Mouse (Mus musculus): ENCODE measurements around the gene Dclre1b. TPM values are rescaled to one million over a fixed set of nuclear protein-coding genes. Genes with fewer than 3 reads are reported as not detected.
"Not testable (repeated sequence)": the region's sequence is repeated elsewhere in the genome, so short reads cannot be mapped to it uniquely, and the experiment has no call there.

Gene Dclre1b
- total RNA-seq, 2 experiments from 2014 or later: 3.7 to 7.1 TPM

- no peak for DNase-seq
- intact Hi-C loops (cut with DNase I; ENCODE audit: low total_unique reads): no loop called here
Observed at GRCm38 (mm10) chr3:103829036-103829435, 19.8 kb upstream of the Dclre1b start.

- DNase-seq: no peak
- intact Hi-C loops (cut with DNase I; ENCODE audit: low total_unique reads): no loop called here
Observed at GRCm38 (mm10) chr3:103827548-103827947, 18.3 kb upstream of the Dclre1b start.

- intact Hi-C loops (cut with DNase I; ENCODE audit: low total_unique reads): loop anchor here (5.0 kb wide), 1 partner anchor 64 kb away; no protein-coding TSS in a partner anchor
- DNase-seq: no peak
Observed at GRCm38 (mm10) chr3:103810967-103811366, 1.7 kb upstream of the Dclre1b start.

DNA sequence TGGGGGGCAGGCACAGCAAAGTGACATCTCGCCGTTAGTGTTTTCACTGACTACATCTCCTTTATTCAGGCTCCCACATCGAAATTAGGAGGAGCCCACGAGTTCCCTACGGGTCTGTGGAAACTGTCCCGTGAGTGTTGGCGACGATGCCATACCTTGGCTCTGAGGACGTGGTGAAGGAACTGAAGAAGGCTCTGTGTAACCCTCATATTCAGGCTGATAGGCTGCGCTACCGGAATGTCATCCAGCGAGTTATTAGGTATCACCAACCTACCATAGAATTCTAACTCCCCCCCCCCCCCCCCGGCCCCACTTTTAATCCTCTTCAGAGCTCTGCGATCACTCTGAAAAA is 531 bp upstream of the Dclre1b start:
- intact Hi-C loops (cut with DNase I; ENCODE audit: low total_unique reads): loop anchor here (5.0 kb wide), 1 partner anchor 62 kb away; no protein-coding TSS in a partner anchor
- no peak for DNase-seq

- no peak for DNase-seq
- intact Hi-C loops (cut with DNase I; ENCODE audit: low total_unique reads): no loop called here
Observed at GRCm38 (mm10) chr3:103805671-103806070, 3.6 kb downstream of the Dclre1b start.

GRCm38 (mm10) chr3:103802861-103803260 is 6.4 kb downstream of the Dclre1b start:
- no peak for DNase-seq
- intact Hi-C loops (cut with DNase I; ENCODE audit: low total_unique reads): no loop called here

DNA sequence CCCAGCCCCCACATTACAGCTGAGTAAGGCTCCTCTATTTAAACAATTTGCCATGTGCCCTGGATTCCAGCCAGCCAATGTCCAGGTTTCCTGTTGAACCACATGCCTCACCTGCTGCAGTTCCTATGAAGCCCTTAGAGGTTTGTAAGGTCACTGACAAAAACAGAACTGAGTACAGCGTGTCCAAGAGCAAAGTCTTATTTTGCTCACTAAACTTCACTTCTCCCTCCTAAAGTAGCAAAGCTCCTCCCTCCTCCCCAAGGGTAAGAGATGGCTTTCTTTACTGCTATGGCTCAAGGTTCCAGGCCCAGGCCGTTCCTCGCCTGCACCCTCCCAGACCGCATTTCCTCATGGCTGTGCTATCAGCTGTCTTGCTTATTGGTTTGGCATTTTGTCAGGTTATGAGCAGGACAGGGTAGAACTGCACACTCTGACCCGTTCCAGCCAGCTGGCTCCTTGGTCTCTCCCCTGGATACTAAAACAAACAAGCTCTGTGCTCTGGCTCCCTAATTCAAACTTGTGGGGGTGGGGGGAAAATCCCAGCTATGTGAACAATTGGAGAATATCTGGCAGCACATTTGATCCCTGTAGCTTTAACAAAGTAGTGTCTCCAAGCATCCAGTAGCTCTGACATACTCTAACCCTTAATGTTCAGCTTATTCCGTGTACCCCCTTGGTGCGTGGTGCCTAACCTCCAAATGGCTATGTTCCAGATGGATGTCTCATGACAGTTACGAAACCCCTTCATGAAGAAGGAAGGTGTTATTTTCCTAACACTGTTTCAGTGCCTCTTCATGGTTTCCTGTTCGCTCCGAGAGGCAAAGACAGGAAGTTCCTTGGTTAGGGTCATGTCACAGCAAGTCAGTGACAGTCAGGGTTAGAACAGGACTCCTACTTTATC is 7.4 kb downstream of the Dclre1b start:
- DNase-seq: peak; percentile 76
- intact Hi-C loops (cut with DNase I; ENCODE audit: low total_unique reads): no loop called here

- intact Hi-C loops (cut with DNase I; ENCODE audit: low total_unique reads): no loop called here
- DNase-seq: no peak
Observed at GRCm38 (mm10) chr3:103799507-103799906, 9.7 kb downstream of the Dclre1b start.

DNA sequence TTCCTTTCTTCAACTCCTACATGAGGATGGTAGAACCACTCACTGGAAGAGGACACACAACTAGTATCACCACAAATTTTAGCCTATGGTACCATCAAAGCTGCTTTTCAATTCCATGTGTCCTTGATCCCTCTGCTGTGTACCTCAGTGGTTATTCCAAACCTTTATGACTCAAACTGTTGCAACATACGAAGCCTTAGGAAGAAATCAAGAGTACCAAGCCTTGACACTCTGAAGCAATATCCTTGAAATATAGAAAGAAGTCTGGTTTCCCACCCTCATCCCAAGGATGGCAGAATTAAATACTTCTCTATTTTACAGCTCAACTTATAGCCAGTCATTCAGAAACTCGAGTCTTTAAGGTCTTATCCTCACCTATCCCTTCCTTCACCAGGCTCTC is 12.9 kb downstream of the Dclre1b start:
- intact Hi-C loops (cut with DNase I; ENCODE audit: low total_unique reads): no loop called here
- no peak for DNase-seq

DNA sequence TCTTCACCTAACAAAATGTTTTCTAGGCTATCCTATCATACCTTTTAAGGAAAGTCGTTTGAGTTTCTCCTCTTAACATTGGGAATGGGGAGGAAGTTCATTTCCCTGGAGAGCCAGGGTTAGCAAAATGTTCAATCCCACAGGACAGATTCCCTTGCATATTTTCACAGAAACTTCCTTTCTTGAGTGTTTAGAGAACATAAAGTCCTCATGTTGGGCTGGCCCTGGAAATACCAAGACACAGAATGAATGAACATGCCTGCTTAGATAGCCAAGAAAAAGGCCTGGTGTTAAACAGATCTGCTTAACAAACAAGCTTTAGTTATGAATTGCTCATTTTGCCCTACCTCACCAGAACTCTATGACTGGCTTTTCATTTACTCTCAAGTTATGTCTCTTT is 16.7 kb downstream of the Dclre1b start:
- intact Hi-C loops (cut with DNase I; ENCODE audit: low total_unique reads): no loop called here
- no peak for DNase-seq

DNA sequence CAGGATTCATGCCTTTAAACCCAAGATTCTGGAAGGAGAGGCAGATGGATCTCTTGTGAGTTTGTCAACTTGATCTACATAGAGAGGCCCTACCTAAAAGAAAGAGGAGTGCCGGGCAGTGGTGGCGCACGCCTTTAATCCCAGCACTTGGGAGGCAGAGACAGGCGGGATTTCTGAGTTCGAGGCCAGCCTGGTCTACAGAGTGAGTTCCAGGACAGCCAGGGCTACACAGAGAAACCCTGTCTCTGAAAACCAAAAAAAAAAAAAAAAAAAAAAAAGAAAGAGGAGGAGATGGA is 17.2 kb downstream of the Dclre1b start:
- intact Hi-C loops (cut with DNase I; ENCODE audit: low total_unique reads); DNase-seq: not testable (repeated sequence)

GRCm38 (mm10) chr3:103791230-103792110 is 17.8 kb downstream of the Dclre1b start, which contains the start of gene Hipk1:
Gene Hipk1 (minus strand): TSS chr3:103791563.
- intact Hi-C loops (cut with DNase I; ENCODE audit: low total_unique reads): no loop called here
- DNase-seq: peak; percentile 94

GRCm38 (mm10) chr3:103790346-103791145 is 18.7 kb downstream of the Dclre1b start:
- intact Hi-C loops (cut with DNase I; ENCODE audit: low total_unique reads): no loop called here
- peak; percentile 34 for DNase-seq

DNA sequence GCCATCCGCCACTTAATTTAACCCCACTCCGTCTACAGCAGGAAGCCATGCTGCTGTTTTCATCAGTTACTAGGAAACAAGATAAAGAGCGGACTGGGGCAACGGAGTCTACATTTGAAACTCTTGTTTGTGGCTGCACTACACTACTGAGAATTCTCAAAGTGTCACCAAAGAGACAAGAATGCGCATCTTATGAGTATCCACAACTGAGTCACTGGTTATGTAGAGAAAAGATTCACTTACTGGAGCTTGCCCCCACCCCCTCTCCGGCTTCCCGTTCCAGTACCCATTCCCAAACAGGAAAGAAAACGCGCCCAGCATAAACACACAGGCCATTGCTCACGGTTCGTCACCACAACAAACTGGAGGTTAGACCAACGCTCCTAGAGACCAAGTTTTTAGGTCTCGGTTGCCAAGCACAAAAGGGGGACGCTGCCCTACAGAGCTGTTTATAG is 19.3 kb downstream of the Dclre1b start:
- intact Hi-C loops (cut with DNase I; ENCODE audit: low total_unique reads): no loop called here
- DNase-seq: no peak

- DNase-seq: no peak
- intact Hi-C loops (cut with DNase I; ENCODE audit: low total_unique reads): no loop called here
Observed at GRCm38 (mm10) chr3:103789096-103789495, 20.1 kb downstream of the Dclre1b start.

GRCm38 (mm10) chr3:103787225-103787624 is 22.0 kb downstream of the Dclre1b start:
- no peak for DNase-seq
- intact Hi-C loops (cut with DNase I; ENCODE audit: low total_unique reads): no loop called here

GRCm38 (mm10) chr3:103782844-103783609 is 26.2 kb downstream of the Dclre1b start:
- DNase-seq: no peak
- intact Hi-C loops (cut with DNase I; ENCODE audit: low total_unique reads): no loop called here

GRCm38 (mm10) chr3:103780777-103781176 is 28.5 kb downstream of the Dclre1b start:
- intact Hi-C loops (cut with DNase I; ENCODE audit: low total_unique reads): no loop called here
- DNase-seq: no peak

- intact Hi-C loops (cut with DNase I; ENCODE audit: low total_unique reads): no loop called here
- no peak for DNase-seq
Observed at GRCm38 (mm10) chr3:103780271-103780670, 29.0 kb downstream of the Dclre1b start.

Measured in gastrocnemius, postnatal 14 days (tissue).